Mouse (Mus musculus) stomach, postnatal 0 days (tissue): ENCODE measurements at regions not wholly inside any gene's neighbourhood (a gene's known extent, or its start where the extent isn't known, plus 50 kb on each side); places are given as distances from the start of the nearest gene placed in this dataset.
A peak's percentile ranks its signal among the peaks of the same experiment; 100 is the strongest.

ENCODE experiments used
- ATAC-seq: fragments of 200-750 bp; cut with Nextera tagmentation; 2 replicates; pipeline ENCODE4 v1.8.0; 2017; ENCODE audit not compliant: low FRiP score, low TSS enrichment
- DNase-seq: peaks from one replicate; pipeline ENCODE4 v3.0.0-alpha.2; 2016; ENCODE audit warnings: low spot score
- H3K27ac ChIP-seq: fragments of 300-500 bp; sonication (generic); replicated peaks from 2 replicates; pipeline ENCODE4 v1.5.1; 2014; ENCODE audit warnings: mild to moderate bottlenecking, control low read depth
- H3K27me3 ChIP-seq: fragments of 300-500 bp; sonication (generic); 2 replicates; pipeline ENCODE4 v1.6.1; 2014; ENCODE audit warnings: low read length; ENCODE audit not compliant: control insufficient read depth, insufficient read depth
- H3K36me3 ChIP-seq: fragments of 300-500 bp; sonication (generic); 2 replicates; pipeline ENCODE4 v1.6.1; 2014; ENCODE audit warnings: low read length, mixed read lengths; ENCODE audit not compliant: control insufficient read depth, insufficient read depth
- H3K4me1 ChIP-seq: fragments of 300-500 bp; sonication (generic); replicated peaks from 2 replicates; pipeline ENCODE4 v1.6.1; 2014; ENCODE audit warnings: antibody characterized with exemption; ENCODE audit not compliant: control insufficient read depth, insufficient read depth
- H3K4me2 ChIP-seq: fragments of 300-500 bp; sonication (generic); replicated peaks from 2 replicates; pipeline ENCODE4 v1.6.1; 2014; ENCODE audit warnings: low read depth, mild to moderate bottlenecking, control low read depth, moderate library complexity
- H3K4me3 ChIP-seq: fragments of 300-500 bp; sonication (generic); 2 replicates; pipeline ENCODE4 v1.5.1; 2014; ENCODE audit warnings: low read depth, low read length, control low read depth
- H3K9ac ChIP-seq: fragments of 300-500 bp; sonication (generic); 2 replicates; pipeline ENCODE4 v1.6.1; 2014; ENCODE audit warnings: mild to moderate bottlenecking, low read length, control low read depth, mixed read lengths
- H3K9me3 ChIP-seq: fragments of 300-500 bp; sonication (generic); 2 replicates; pipeline ENCODE4 v1.6.1; 2016; ENCODE audit warnings: low read length; ENCODE audit not compliant: control insufficient read depth
- CTCF ChIP-seq: IDR thresholded peaks from 2 replicates; pipeline ENCODE4 v1.5.1; 2016; ENCODE audit warnings: antibody characterized with exemption, low read depth, mild to moderate bottlenecking, moderate library complexity
- EP300 ChIP-seq: optimal IDR thresholded peaks from 2 replicates; pipeline ENCODE3; 2016; ENCODE audit warnings: antibody characterized with exemption

- H3K27ac ChIP-seq = no peak overlapping the region
- DNase-seq = peak; percentile 31
- ATAC-seq = 0 out of 2 replicates have a peak, but pooled peaks have one; percentile 29
- TF ChIP-seq EP300 (no peak), CTCF (peak; percentile 83)
- H3K27me3 ChIP-seq = no peaks in the 10 kb centered on the region
- no peaks in the 10 kb centered on the region for H3K36me3 ChIP-seq
- H3K4me1 ChIP-seq = no peaks in the 10 kb centered on the region
- H3K4me3 ChIP-seq = no peak overlapping the region
- H3K9ac ChIP-seq = no peak overlapping the region
- H3K9me3 ChIP-seq = no peaks in the 10 kb centered on the region
- no peak overlapping the region for H3K4me2 ChIP-seq
These were observed 75.8 kb upstream of the Cxcl13 start for GRCm38 (mm10) chr5:95880914-95881313.
